Mouse (Mus musculus) liver, embryonic 14.5 days (tissue): ENCODE data around the gene Pomp. TPM values are rescaled to one million over a fixed set of nuclear protein-coding genes. Genes with fewer than 3 reads are reported as not detected.

Source experiments
- ATAC-seq: fragments of 200-750 bp; cut with Nextera tagmentation; 2 replicates; pipeline ENCODE4 v1.8.0; 2017; ENCODE audit warnings: moderate number of reproducible peaks, mild to moderate bottlenecking, moderate library complexity; ENCODE audit not compliant: insufficient read depth
- DNase-seq, 3 experiments: peaks; one replicate each; pipeline ENCODE4 v3.0.0-alpha.2; 2012 to 2013; ENCODE audit warnings: low read depth in 3 of 3, low spot score in 3 of 3
- H3K27ac ChIP-seq: fragments of 300-500 bp; sonication (generic); 2 replicates; pipeline ENCODE4 v1.5.1; 2014; ENCODE audit warnings: moderate library complexity, mild to moderate bottlenecking, control low read depth, inconsistent platforms
- H3K27me3 ChIP-seq: fragments of 300-500 bp; sonication (generic); 2 replicates; pipeline ENCODE4 v1.6.1; 2014; ENCODE audit warnings: mild to moderate bottlenecking, low read length, moderate library complexity; ENCODE audit not compliant: control insufficient read depth, insufficient read depth
- H3K36me3 ChIP-seq: fragments of 300-500 bp; sonication (generic); replicated peaks from 2 replicates; pipeline ENCODE4 v1.6.1; 2014; ENCODE audit warnings: low read depth; ENCODE audit not compliant: control insufficient read depth, insufficient read depth
- H3K4me1 ChIP-seq, 2 experiments: fragments of 200-500 bp in 1 of 2; fragments of 300-500 bp in 1 of 2; sonication (generic) in 1 of 2; replicated peaks; 2 replicates each; pipeline ENCODE4 v1.6.1; 2012 to 2014; ENCODE audit warnings: antibody characterized with exemption in 1 of 2, inconsistent platforms in 1 of 2, low read length in 1 of 2; ENCODE audit not compliant: control insufficient read depth in 2 of 2, insufficient read depth in 2 of 2
- H3K4me2 ChIP-seq: fragments of 300-500 bp; sonication (generic); 2 replicates; pipeline ENCODE4 v1.6.1; 2014; ENCODE audit warnings: low read depth, mild to moderate bottlenecking, control low read depth, moderate library complexity
- H3K4me3 ChIP-seq, 2 experiments: fragments of 200-500 bp in 1 of 2; fragments of 300-500 bp in 1 of 2; sonication (generic) in 1 of 2; 2 replicates each; pipeline ENCODE4 v1.5.1; 2012 to 2014; ENCODE audit warnings: low read depth in 2 of 2, low read length in 2 of 2, mild to moderate bottlenecking in 2 of 2, control low read depth in 1 of 2, inconsistent platforms in 1 of 2, moderate library complexity in 1 of 2; ENCODE audit not compliant: insufficient read depth in 1 of 2
- H3K9ac ChIP-seq: fragments of 300-500 bp; sonication (generic); replicated peaks from 2 replicates; pipeline ENCODE4 v1.6.1; 2014; ENCODE audit warnings: mild to moderate bottlenecking, control low read depth, moderate library complexity
- H3K9me3 ChIP-seq: fragments of 300-500 bp; sonication (generic); 2 replicates; pipeline ENCODE4 v1.6.1; 2016; ENCODE audit warnings: low read length, mixed read lengths; ENCODE audit not compliant: control insufficient read depth
- CTCF ChIP-seq: IDR thresholded peaks from 2 replicates; pipeline ENCODE4 v1.5.1; 2016; ENCODE audit warnings: antibody characterized with exemption, low read depth, control low read depth
- EP300 ChIP-seq: IDR thresholded peaks from 2 replicates; pipeline ENCODE4 v1.6.1; 2016; ENCODE audit warnings: antibody characterized with exemption, low read depth
- WGBS: fragments of 180-500 bp; shearing (Covaris S2); extraction: QIAGEN DNeasy Blood & Tissue Kit; methylation state at CpG from one replicate; pipeline ENCODE4 v1.1.7; 2014; ENCODE audit not compliant: insufficient replicate concordance; 5-methylcytosine and 5-hydroxymethylcytosine counted together
- polyA plus RNA-seq, 2 experiments: library from polyadenylated mRNA; depleted of rRNA in 1 of 2; stranded (reverse) in 1 of 2; unstranded in 1 of 2; fragments of >200 nt; fragmentation: Nextera tagmentation in 1 of 2; extraction: Ambion mirVana in 1 of 2; gene quantifications; 2 replicates each; pipeline versions ENCODE4 v1.2.1 to v1.2.3; 2012 to 2014

Gene Pomp
- polyA plus RNA-seq, 2 experiments = 109 to 261 TPM

DNA sequence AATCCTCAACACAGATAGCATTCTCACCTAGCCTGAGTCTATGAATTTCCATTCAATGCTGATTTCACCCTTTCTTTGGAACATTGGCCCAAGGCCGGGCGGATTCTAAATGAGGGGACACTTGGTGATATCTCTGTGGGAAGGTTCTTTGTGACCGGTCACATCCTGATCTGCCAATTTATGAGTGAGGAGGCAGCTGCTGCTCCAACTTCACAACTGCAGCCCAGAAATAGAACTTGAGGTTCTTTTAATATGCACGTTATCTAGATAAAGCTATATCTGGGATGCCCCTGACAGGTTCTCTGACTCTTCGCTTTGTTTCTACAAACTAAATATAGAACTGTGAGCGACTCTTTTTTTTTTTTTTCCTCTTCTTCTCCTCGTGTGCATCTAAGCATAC is 10.1 kb upstream of the Pomp start:
- Histone ChIP-seq H3K9ac (no peak overlapping the region), H3K27me3 (no peaks in the 10 kb centered on the region), H3K36me3 (no peaks in the 10 kb centered on the region), H3K4me3 (no peak overlapping the region), H3K4me1 (no peaks in the 10 kb centered on the region), H3K4me2 (no peak overlapping the region), H3K27ac (no peak overlapping the region), H3K9me3 (no peaks in the 10 kb centered on the region; the same call in 1 of the 2 replicates)
- 31% methylated on average over 7 of the region's 7 CpGs for WGBS
- TF ChIP-seq EP300 = no peak
- TF ChIP-seq CTCF = no peak
- no peak for ATAC-seq
- DNase-seq = no peak

- Histone ChIP-seq H3K4me1 (peaks cover 0 to 7% of the 10 kb centered on the region in 2 experiments; a peak in 3 of 4 replicates), H3K27ac (no peak overlapping the region), H3K27me3 (no peaks in the 10 kb centered on the region), H3K9ac (peak overlapping the region; percentile 84), H3K36me3 (peaks cover 11% of the 10 kb centered on the region), H3K4me2 (peak overlapping the region; percentile 67), H3K4me3 (peak overlapping the region; percentile 73 to 99), H3K9me3 (no peaks in the 10 kb centered on the region)
- ATAC-seq (no peak; the same call in 1 of the 2 replicates), DNase-seq (no peak)
- no peak for TF ChIP-seq EP300
- WGBS = 2% methylated on average over 18 of the region's 18 CpGs
These were observed 199 bp upstream of the Pomp start for GRCm38 (mm10) chr5:147860076-147860448.

- Histone ChIP-seq H3K9ac (no peak overlapping the region), H3K27ac (no peak overlapping the region), H3K9me3 (no peaks in the 10 kb centered on the region), H3K4me2 (no peak overlapping the region), H3K36me3 (peaks cover 39% of the 10 kb centered on the region), H3K4me1 (peaks cover 0 to 2% of the 10 kb centered on the region in 2 experiments; a peak in 1 of 4 replicates), H3K27me3 (no peaks in the 10 kb centered on the region), H3K4me3 (no peak overlapping the region)
- ATAC-seq (no peak), DNase-seq (no peak)
- 68% methylated on average over 4 of the region's 4 CpGs for WGBS
- TF ChIP-seq EP300 (no peak), CTCF (peak; percentile 32; the same call in 1 of the 2 replicates)
These were observed 8.4 kb downstream of the Pomp start for GRCm38 (mm10) chr5:147868674-147869073.

DNA sequence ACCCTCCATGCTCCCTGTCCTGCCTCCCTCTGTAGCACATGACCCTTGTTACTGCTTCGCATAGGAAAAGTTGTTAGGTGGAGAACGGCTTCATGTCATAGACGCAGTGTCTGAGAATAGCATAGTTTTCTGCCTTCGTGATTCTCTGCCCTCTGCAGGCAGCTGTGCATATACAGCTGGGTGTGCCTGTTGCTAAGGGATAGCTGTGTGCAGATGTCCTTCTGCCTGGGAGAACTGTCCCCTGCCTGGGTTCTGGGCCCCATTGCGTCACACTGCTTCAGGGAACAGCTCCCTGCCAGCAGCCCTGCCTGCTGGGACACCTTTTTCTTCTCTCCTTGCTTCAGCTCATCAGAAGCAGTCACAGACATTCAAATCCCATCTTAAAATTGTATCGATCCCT is 9.3 kb downstream of the Pomp start:
- Histone ChIP-seq H3K4me2 (no peak overlapping the region), H3K27me3 (no peaks in the 10 kb centered on the region), H3K27ac (no peak overlapping the region), H3K4me3 (no peak overlapping the region), H3K9ac (no peak overlapping the region), H3K4me1 (peaks cover 0 to 5% of the 10 kb centered on the region in 2 experiments; a peak in 1 of 4 replicates), H3K36me3 (peaks cover 41% of the 10 kb centered on the region), H3K9me3 (no peaks in the 10 kb centered on the region)
- no peak for ATAC-seq
- 71% methylated on average over 6 of the region's 6 CpGs for WGBS
- TF ChIP-seq CTCF (peak; percentile 27; the same call in 1 of the 2 replicates), EP300 (no peak)
- no peak for DNase-seq

- Histone ChIP-seq H3K4me1 (peaks cover 0 to 5% of the 10 kb centered on the region in 2 experiments; a peak in 1 of 4 replicates), H3K27me3 (no peaks in the 10 kb centered on the region), H3K27ac (no peak overlapping the region), H3K36me3 (peaks cover 42% of the 10 kb centered on the region), H3K4me3 (no peak overlapping the region), H3K4me2 (no peak overlapping the region), H3K9me3 (no peaks in the 10 kb centered on the region), H3K9ac (no peak overlapping the region)
- DNase-seq (no peak), ATAC-seq (no peak)
- TF ChIP-seq EP300 (no peak), CTCF (no peak)
- 44% methylated on average over 1 of the region's 1 CpGs for WGBS
These were observed 10.0 kb downstream of the Pomp start for GRCm38 (mm10) chr5:147870296-147870695.
